Mouse (Mus musculus): ENCODE measurements around the gene Anapc1.

- TF ChIP-seq CTCF (conservative IDR thresholded peaks at IDR 0.05 in 1 of 2, IDR thresholded peaks at IDR 0.05 in 1 of 2; ENCODE audit: low read depth in 2 of 2, low read length in 2 of 2) (no peak), MAX (IDR thresholded peaks at IDR 0.05; ENCODE audit: low read length) (no peak), CHD2 (IDR thresholded peaks at IDR 0.05; ENCODE audit: low read length) (no peak), UBTF (IDR thresholded peaks at IDR 0.05; ENCODE audit: low read depth, low read length) (no peak), MAFK (IDR thresholded peaks at IDR 0.05; ENCODE audit: insufficient replicate concordance, low read length) (no peak), EP300 (IDR thresholded peaks at IDR 0.05; ENCODE audit: low read length) (no peak), CHD1 (IDR thresholded peaks at IDR 0.05; ENCODE audit: low read depth, low read length) (no peak), SMC3 (IDR thresholded peaks at IDR 0.05; ENCODE audit: low read depth, low read length) (no peak), MEF2A (IDR thresholded peaks at IDR 0.05; ENCODE audit: borderline replicate concordance, low read depth, low read length) (no peak), POLR2AphosphoS2 (IDR thresholded peaks at IDR 0.05; ENCODE audit: low read depth, low read length) (no peak)
Observed at GRCm38 (mm10) chr2:128612275-128612674, 74.9 kb downstream of the Anapc1 start.

Data from CH12.LX (cell line).